Mouse (Mus musculus) MEL (cell line): ENCODE measurements around the gene Aplf. TPM values are rescaled to one million over a fixed set of nuclear protein-coding genes. Genes with fewer than 3 reads are reported as not detected.

Experiments used
- DNase-seq: peaks from one replicate; pipeline ENCODE4 v3.0.0; 2011; ENCODE audit warnings: low read depth, low spot score
- H3K27ac ChIP-seq: 2 replicates; pipeline ENCODE4 v1.5.1; 2012; ENCODE audit warnings: low read depth, mild to moderate bottlenecking, control low read depth, low read length, moderate library complexity; ENCODE audit not compliant: control insufficient read depth
- H3K27me3 ChIP-seq, 2 experiments: fragments of 150-350 bp in 1 of 2; sonication (generic) in 1 of 2; 2 replicates each; pipeline ENCODE4 v1.6.1; 2012; ENCODE audit warnings: low read length in 2 of 2, mild to moderate bottlenecking in 2 of 2, improper control_type of control experiment in 1 of 2, moderate library complexity in 1 of 2; ENCODE audit not compliant: insufficient read depth in 2 of 2, control insufficient read depth in 1 of 2
- H3K36me3 ChIP-seq, 2 experiments: 2 replicates each; pipeline ENCODE4 v1.6.1; 2012 to 2014; ENCODE audit warnings: low read length in 2 of 2, improper control_type of control experiment in 1 of 2, inconsistent platforms in 1 of 2, mild to moderate bottlenecking in 1 of 2; ENCODE audit not compliant: insufficient read depth in 2 of 2, control insufficient read depth in 1 of 2
- H3K4me1 ChIP-seq, 2 experiments: fragments of 150-350 bp in 1 of 2; sonication (generic) in 1 of 2; 2 replicates each; pipeline ENCODE4 v1.6.1; 2012; ENCODE audit warnings: low read length in 2 of 2, improper control_type of control experiment in 1 of 2, mild to moderate bottlenecking in 1 of 2; ENCODE audit not compliant: insufficient read depth in 2 of 2, control insufficient read depth in 1 of 2
- H3K4me3 ChIP-seq, 2 experiments: fragments of 150-350 bp in 1 of 2; sonication (generic) in 1 of 2; 2 replicates each; pipeline ENCODE4 v1.5.1; 2012; ENCODE audit warnings: low read depth in 2 of 2, low read length in 2 of 2, mild to moderate bottlenecking in 2 of 2, moderate library complexity in 2 of 2, control low read depth in 1 of 2, improper control_type of control experiment in 1 of 2; ENCODE audit not compliant: control insufficient read depth in 1 of 2, insufficient read depth in 1 of 2
- H3K79me2 ChIP-seq: 2 replicates; pipeline ENCODE4 v1.6.1; 2012; ENCODE audit warnings: mild to moderate bottlenecking, low read length, moderate library complexity; ENCODE audit not compliant: control insufficient read depth, poor library complexity, insufficient read depth
- H3K9ac ChIP-seq: 2 replicates; pipeline ENCODE4 v1.6.1; 2012; ENCODE audit warnings: low read depth, mild to moderate bottlenecking, control low read depth, low read length, moderate library complexity; ENCODE audit not compliant: control insufficient read depth, poor library complexity, severe bottlenecking
- H3K9me3 ChIP-seq: fragments of 150-350 bp; sonication (generic); replicated peaks from 2 replicates; pipeline ENCODE4 v1.6.1; 2012; ENCODE audit warnings: mild to moderate bottlenecking, low read length, improper control_type of control experiment, moderate library complexity; ENCODE audit not compliant: insufficient read depth
- CHD1 ChIP-seq: IDR thresholded peaks from 2 replicates; pipeline ENCODE4 v1.6.1; 2012; ENCODE audit warnings: low read depth, mild to moderate bottlenecking, inconsistent platforms, low read length, improper control_type of control experiment
- CHD2 ChIP-seq: IDR thresholded peaks from 2 replicates; pipeline ENCODE4 v1.6.1; 2011; ENCODE audit warnings: low read length, improper control_type of control experiment
- CTCF ChIP-seq, 3 experiments: IDR thresholded peaks in 2 of 3; conservative IDR thresholded peaks in 1 of 3; 2 replicates each; pipeline ENCODE4 v1.5.1; 2011 to 2012; ENCODE audit warnings: low read length in 3 of 3, low read depth in 2 of 3, mild to moderate bottlenecking in 2 of 3, improper control_type of control experiment in 1 of 3, inconsistent platforms in 1 of 3, mixed read lengths in 1 of 3, moderate library complexity in 1 of 3; ENCODE audit not compliant: control insufficient read depth in 1 of 3, insufficient read depth in 1 of 3, poor library complexity in 1 of 3, severe bottlenecking in 1 of 3
- E2F4 ChIP-seq: IDR thresholded peaks from 2 replicates; pipeline ENCODE4 v1.6.1; 2011; ENCODE audit warnings: low read depth, low read length, improper control_type of control experiment, borderline replicate concordance
- EP300 ChIP-seq, 2 experiments: IDR thresholded peaks; 2 replicates each; pipeline ENCODE4 v1.6.1; 2011; ENCODE audit warnings: improper control_type of control experiment in 2 of 2, low read length in 2 of 2, low read depth in 1 of 2, mild to moderate bottlenecking in 1 of 2
- ETS1 ChIP-seq: IDR thresholded peaks from 2 replicates; pipeline ENCODE4 v1.6.1; 2012; ENCODE audit warnings: low read depth, mild to moderate bottlenecking, inconsistent platforms, low read length, improper control_type of control experiment, moderate library complexity
- HCFC1 ChIP-seq: IDR thresholded peaks from 2 replicates; pipeline ENCODE4 v1.6.1; 2012; ENCODE audit warnings: low read depth, mild to moderate bottlenecking, inconsistent platforms, low read length, improper control_type of control experiment, moderate library complexity
- JUND ChIP-seq: IDR thresholded peaks from 2 replicates; pipeline ENCODE4 v1.6.1; 2011; ENCODE audit warnings: low read depth, mild to moderate bottlenecking, improper control_type of control experiment, low read length
- KAT2A ChIP-seq: conservative IDR thresholded peaks from 2 replicates; pipeline ENCODE4 v1.6.1; 2012; ENCODE audit warnings: low read depth, low read length, improper control_type of control experiment, inconsistent platforms
- MAX ChIP-seq: IDR thresholded peaks from 2 replicates; pipeline ENCODE4 v1.6.1; 2011; ENCODE audit warnings: low read length, improper control_type of control experiment
- MEF2A ChIP-seq: IDR thresholded peaks from 2 replicates; pipeline ENCODE4 v1.6.1; 2014; ENCODE audit warnings: low read depth, mild to moderate bottlenecking, inconsistent platforms, low read length, improper control_type of control experiment; ENCODE audit not compliant: poor library complexity, insufficient replicate concordance, severe bottlenecking; ENCODE audit errors: extremely low read depth
- MXI1 ChIP-seq: IDR thresholded peaks from 2 replicates; pipeline ENCODE4 v1.6.1; 2011; ENCODE audit warnings: mild to moderate bottlenecking, low read depth, low read length, improper control_type of control experiment
- MYC ChIP-seq: IDR thresholded peaks from 2 replicates; pipeline ENCODE4 v1.6.1; 2011; ENCODE audit warnings: low read depth, mild to moderate bottlenecking, low read length, improper control_type of control experiment, moderate library complexity
- POLR2A ChIP-seq, 2 experiments: IDR thresholded peaks; 2 replicates each; pipeline ENCODE4 v1.6.1; 2011 to 2012; ENCODE audit warnings: low read length in 2 of 2, mild to moderate bottlenecking in 2 of 2, control low read depth in 1 of 2, improper control_type of control experiment in 1 of 2, low read depth in 1 of 2, moderate library complexity in 1 of 2; ENCODE audit not compliant: control insufficient read depth in 1 of 2, insufficient read depth in 1 of 2, poor library complexity in 1 of 2
- POLR2AphosphoS2 ChIP-seq: IDR thresholded peaks from 2 replicates; pipeline ENCODE4 v1.6.1; 2011; ENCODE audit warnings: low read length, improper control_type of control experiment
- RAD21 ChIP-seq: IDR thresholded peaks from 2 replicates; pipeline ENCODE4 v1.6.1; 2011; ENCODE audit warnings: mild to moderate bottlenecking, low read depth, low read length, improper control_type of control experiment
- RCOR1 ChIP-seq: IDR thresholded peaks from 2 replicates; pipeline ENCODE4 v1.6.1; 2012; ENCODE audit warnings: low read depth, mild to moderate bottlenecking, inconsistent platforms, low read length, improper control_type of control experiment
- SIN3A ChIP-seq: IDR thresholded peaks from 2 replicates; pipeline ENCODE4 v1.6.1; 2012; ENCODE audit warnings: low read length, improper control_type of control experiment, inconsistent platforms
- SMC3 ChIP-seq: IDR thresholded peaks from 2 replicates; pipeline ENCODE4 v1.6.1; 2011; ENCODE audit warnings: low read depth, low read length, improper control_type of control experiment
- TAL1 ChIP-seq: IDR thresholded peaks from 2 replicates; pipeline ENCODE4 v1.6.1; 2012; ENCODE audit warnings: mild to moderate bottlenecking, inconsistent platforms, low read length, moderate library complexity, mixed read lengths
- TBP ChIP-seq: IDR thresholded peaks from 2 replicates; pipeline ENCODE4 v1.8.0; 2011; ENCODE audit warnings: low read depth, low read length, improper control_type of control experiment
- TCF12 ChIP-seq: IDR thresholded peaks from 2 replicates; pipeline ENCODE4 v1.6.1; 2014; ENCODE audit warnings: low read depth, mild to moderate bottlenecking, inconsistent platforms, low read length, improper control_type of control experiment, moderate library complexity
- UBTF ChIP-seq: IDR thresholded peaks from 2 replicates; pipeline ENCODE4 v1.6.1; 2012; ENCODE audit warnings: low read depth, mild to moderate bottlenecking, inconsistent platforms, low read length, improper control_type of control experiment, moderate library complexity, borderline replicate concordance; ENCODE audit not compliant: insufficient read depth
- USF1 ChIP-seq: IDR thresholded peaks from 2 replicates; pipeline ENCODE4 v1.6.1; 2014; ENCODE audit warnings: low read depth, mild to moderate bottlenecking, inconsistent platforms, low read length, improper control_type of control experiment, moderate library complexity
- USF2 ChIP-seq, 2 experiments: IDR thresholded peaks; 2 replicates each; pipeline ENCODE4 v1.6.1; 2011 to 2012; ENCODE audit warnings: improper control_type of control experiment in 2 of 2, low read length in 2 of 2, borderline replicate concordance in 1 of 2, inconsistent platforms in 1 of 2, low read depth in 1 of 2, mild to moderate bottlenecking in 1 of 2; ENCODE audit not compliant: insufficient read depth in 1 of 2
- ZC3H11A ChIP-seq: IDR thresholded peaks from 2 replicates; pipeline ENCODE4 v1.6.1; 2012; ENCODE audit warnings: low read depth, mild to moderate bottlenecking, inconsistent platforms, low read length, improper control_type of control experiment
- ZKSCAN1 ChIP-seq: IDR thresholded peaks from 2 replicates; pipeline ENCODE4 v1.6.1; 2012; ENCODE audit warnings: low read depth, mild to moderate bottlenecking, inconsistent platforms, low read length, improper control_type of control experiment, moderate library complexity
- ZNF384 ChIP-seq: IDR thresholded peaks from 2 replicates; pipeline ENCODE4 v1.6.1; 2012; ENCODE audit warnings: low read depth, mild to moderate bottlenecking, inconsistent platforms, low read length, improper control_type of control experiment
- polyA plus RNA-seq, 2 experiments: library from polyadenylated mRNA; stranded (reverse) in 1 of 2; unstranded in 1 of 2; fragments of >175 nt in 1 of 2; fragments of >200 nt in 1 of 2; gene quantifications; 2 replicates each; pipeline versions ENCODE4 v1.2.1 to v1.2.4; 2012; ENCODE audit warnings: low replicate concordance in 2 of 2, low read depth in 1 of 2; ENCODE audit not compliant: insufficient read length in 2 of 2, insufficient read depth in 1 of 2, missing spikeins in 1 of 2
- total RNA-seq: library from RNA; depleted of rRNA; stranded (reverse); fragments of 300-350 nt; gene quantifications from 2 replicates; pipeline ENCODE4 v1.2.3, GENCODE M21; 2012

The Aplf gene
- total and polyA plus RNA-seq, 3 experiments: 12.6 to 20.3 TPM; not detected in 1

- no peaks in the 10 kb centered on the region; the same call in 1 of the 2 replicates for H3K79me2 ChIP-seq
- H3K4me3 ChIP-seq: no peak overlapping the region
- no peak for TF ChIP-seq CHD2
- no peak for TF ChIP-seq JUND
- TF ChIP-seq E2F4: no peak
- TF ChIP-seq SMC3: no peak
- TF ChIP-seq KAT2A: no peak
- no peak for TF ChIP-seq CHD1
- TF ChIP-seq POLR2AphosphoS2: no peak
- no peak for TF ChIP-seq CTCF (IDR thresholded peaks at IDR 0.05 in 2 of 3, conservative IDR thresholded peaks at IDR 0.05 in 1 of 3; ENCODE audit: control insufficient read depth in 1 of 3, insufficient read depth in 1 of 3, low read depth in 2 of 3, low read length in 3 of 3, poor library complexity in 1 of 3, severe bottlenecking in 1 of 3)
- no peak for TF ChIP-seq TBP
- no peak for TF ChIP-seq TCF12
- TF ChIP-seq ZKSCAN1: no peak
- TF ChIP-seq POLR2A (IDR thresholded peaks at IDR 0.05; ENCODE audit: control insufficient read depth in 1 of 2, insufficient read depth in 1 of 2, low read depth in 1 of 2, low read length in 2 of 2, poor library complexity in 1 of 2): no peak
- no peak for TF ChIP-seq SIN3A
- TF ChIP-seq USF2 (IDR thresholded peaks at IDR 0.05; ENCODE audit: borderline replicate concordance in 1 of 2, insufficient read depth in 1 of 2, low read depth in 1 of 2, low read length in 2 of 2): no peak
- no peak for TF ChIP-seq EP300 (IDR thresholded peaks at IDR 0.05; ENCODE audit: low read depth in 1 of 2, low read length in 2 of 2)
- H3K9me3 ChIP-seq: no peaks in the 10 kb centered on the region
- H3K27ac ChIP-seq: no peak overlapping the region
- H3K27me3 ChIP-seq: peaks cover 0 to 5% of the 10 kb centered on the region in 2 experiments; a peak in 1 of 4 replicates
- peaks cover 0 to 13% of the 10 kb centered on the region in 2 experiments; a peak in 3 of 4 replicates for H3K4me1 ChIP-seq
- no peaks in the 10 kb centered on the region for H3K36me3 ChIP-seq
- no peak for DNase-seq
- H3K9ac ChIP-seq: no peak overlapping the region
Observed at GRCm38 (mm10) chr6:87594188-87594587, 77.8 kb downstream of the Aplf start.

- no peaks in the 10 kb centered on the region; the same call in 1 of the 2 replicates for H3K79me2 ChIP-seq
- H3K27me3 ChIP-seq: peaks cover 0 to 5% of the 10 kb centered on the region in 2 experiments; a peak in 1 of 4 replicates
- DNase-seq: peak; percentile 54
- peaks cover 0 to 9% of the 10 kb centered on the region in 2 experiments; a peak in 3 of 4 replicates for H3K4me1 ChIP-seq
- peak within 1 kb of the TSS; percentile 86 to 97 for H3K4me3 ChIP-seq
- H3K9me3 ChIP-seq: no peaks in the 10 kb centered on the region
- H3K27ac ChIP-seq: no peak within 1 kb of the TSS
- H3K36me3 ChIP-seq: no peaks in the 10 kb centered on the region
- H3K9ac ChIP-seq: peak within 1 kb of the TSS; percentile 78
- no peak for TF ChIP-seq CTCF (IDR thresholded peaks at IDR 0.05 in 2 of 3, conservative IDR thresholded peaks at IDR 0.05 in 1 of 3; ENCODE audit: control insufficient read depth in 1 of 3, insufficient read depth in 1 of 3, low read depth in 2 of 3, low read length in 3 of 3, poor library complexity in 1 of 3, severe bottlenecking in 1 of 3)
- TF ChIP-seq CHD2: no peak
- no peak for TF ChIP-seq ZKSCAN1
- TF ChIP-seq UBTF: no peak
- peak; percentile 49 for TF ChIP-seq ETS1
- TF ChIP-seq KAT2A: no peak
- TF ChIP-seq RAD21: no peak
- no peak for TF ChIP-seq USF1
- peak; percentile 65 for TF ChIP-seq MXI1
- peak; percentile 42; the same call in 1 of the 2 replicates for TF ChIP-seq MAX
- no peak for TF ChIP-seq RCOR1
- no peak for TF ChIP-seq MEF2A
- TF ChIP-seq HCFC1: no peak
- TF ChIP-seq EP300 (IDR thresholded peaks at IDR 0.05; ENCODE audit: low read depth in 1 of 2, low read length in 2 of 2): no peak
- TF ChIP-seq ZNF384: no peak
- TF ChIP-seq SIN3A: peak; percentile 11; the same call in 1 of the 2 replicates
- peak; percentile 35; the same call in 1 of the 2 replicates for TF ChIP-seq MYC
- no peak for TF ChIP-seq ZC3H11A
- no peak for TF ChIP-seq TBP
- TF ChIP-seq USF2 (IDR thresholded peaks at IDR 0.05; ENCODE audit: borderline replicate concordance in 1 of 2, insufficient read depth in 1 of 2, low read depth in 1 of 2, low read length in 2 of 2): no peak
- TF ChIP-seq TAL1: no peak
Observed at GRCm38 (mm10) chr6:87590394-87591281, 81.4 kb downstream of the Aplf start, which contains the start of gene Prokr1. Gene Prokr1, minus strand, starts transcription at chr6:87590743.
